Mouse (Mus musculus) effector memory CD4-positive, alpha-beta T cell, adult 5 months (primary cell): ENCODE results near the gene Celf1. TPM values are rescaled to one million over a fixed set of nuclear protein-coding genes. Genes with fewer than 3 reads are reported as not detected.

Source experiments
- polyA plus RNA-seq: library from polyadenylated mRNA; unstranded; fragments of 100-300 nt; shearing (Covaris generic); gene quantifications from one replicate; pipeline ENCODE4 v1.2.1, GENCODE M21; 2017

Celf1 gene
- polyA plus RNA-seq, result 129 TPM

GRCm38 (mm10) chr2:90940233-90941229 is at the start of gene Celf1:
Gene Celf1, plus strand, starts transcription at chr2:90940382.

GRCm38 (mm10) chr2:90904076-90904855 is 35.9 kb upstream of the Celf1 start, which contains the start of the genes Kbtbd4 and Ndufs3:
Gene Kbtbd4, plus strand, starts transcription at chr2:90904740.
Gene Ndufs3, minus strand, starts transcription at chr2:90904827.

GRCm38 (mm10) chr2:91035385-91035784 is 95.2 kb downstream of the Celf1 start, which contains the start of gene Rapsn:
Gene Rapsn, plus strand, starts transcription at chr2:91035620.

GRCm38 (mm10) chr2:91053934-91054382 is 113.8 kb downstream of the Celf1 start, which contains the start of gene Psmc3:
Gene Psmc3, plus strand, starts transcription at chr2:91054009.

Other genes starting within 250 kb of the Celf1 start
- 287 TPM for gene Fnbp4, start 195.0 kb upstream of the Celf1 start, polyA plus RNA-seq
- gene Agbl2, start 157.7 kb upstream of the Celf1 start, polyA plus RNA-seq, result not detected
- gene Mtch2, start 93.2 kb upstream of the Celf1 start, polyA plus RNA-seq, result 107 TPM
- 4.1 TPM for gene C1qtnf4, start 54.5 kb upstream of the Celf1 start, polyA plus RNA-seq
- 19.2 TPM for gene Kbtbd4, start 35.6 kb upstream of the Celf1 start, polyA plus RNA-seq
- 114 TPM for gene Ndufs3, start 35.6 kb upstream of the Celf1 start, polyA plus RNA-seq
- 1.8 TPM for gene Rapsn, start 95.2 kb downstream of the Celf1 start, polyA plus RNA-seq
- gene Psmc3, start 113.6 kb downstream of the Celf1 start, polyA plus RNA-seq, result 152 TPM
- gene Slc39a13, start 130.0 kb downstream of the Celf1 start, polyA plus RNA-seq, result 21.4 TPM
- gene Spi1, start 142.0 kb downstream of the Celf1 start, polyA plus RNA-seq, result not detected
- not detected for gene Mybpc3, start 177.8 kb downstream of the Celf1 start, polyA plus RNA-seq
- 224 TPM for gene Madd, start 243.5 kb downstream of the Celf1 start, polyA plus RNA-seq